Mouse (Mus musculus) kidney, postnatal 0 days (tissue): ENCODE data around the gene C1ql4. TPM values are rescaled to one million over a fixed set of nuclear protein-coding genes. Genes with fewer than 3 reads are reported as not detected.
A peak's percentile ranks its signal among the peaks of the same experiment; 100 is the strongest.
"Not testable (repeated sequence)": the region's sequence is repeated elsewhere in the genome, so short reads cannot be mapped to it uniquely, and the experiment has no call there.

Source experiments
- ATAC-seq: fragments of 200-750 bp; cut with Nextera tagmentation; replicated peaks from 2 replicates; pipeline ENCODE4 v1.8.0; 2017; ENCODE audit warnings: low read depth, moderate number of reproducible peaks, moderate TSS enrichment, moderate library complexity; ENCODE audit not compliant: low FRiP score
- DNase-seq: peaks from one replicate; pipeline ENCODE4 v3.0.0-alpha.2; 2016; ENCODE audit warnings: low spot score
- H3K27ac ChIP-seq: fragments of 300-500 bp; sonication (generic); 2 replicates; pipeline ENCODE4 v1.5.1; 2014; ENCODE audit warnings: mild to moderate bottlenecking
- H3K27me3 ChIP-seq: fragments of 300-500 bp; sonication (generic); 2 replicates; pipeline ENCODE4 v1.6.1; 2014; ENCODE audit warnings: low read length, mixed read lengths; ENCODE audit not compliant: insufficient read depth
- H3K36me3 ChIP-seq: fragments of 300-500 bp; sonication (generic); 2 replicates; pipeline ENCODE4 v1.6.1; 2014; ENCODE audit warnings: low read length, mixed read lengths; ENCODE audit not compliant: insufficient read depth
- H3K4me1 ChIP-seq: fragments of 300-500 bp; sonication (generic); replicated peaks from 2 replicates; pipeline ENCODE4 v1.6.1; 2014; ENCODE audit warnings: antibody characterized with exemption, low read length, mixed read lengths; ENCODE audit not compliant: insufficient read depth
- H3K4me2 ChIP-seq: fragments of 300-500 bp; sonication (generic); 2 replicates; pipeline ENCODE4 v1.6.1; 2014; ENCODE audit warnings: mild to moderate bottlenecking, low read length, moderate library complexity, mixed read lengths
- H3K4me3 ChIP-seq: fragments of 300-500 bp; sonication (generic); replicated peaks from 2 replicates; pipeline ENCODE4 v1.5.1; 2014; ENCODE audit warnings: low read depth, low read length
- H3K9ac ChIP-seq: fragments of 300-500 bp; sonication (generic); 2 replicates; pipeline ENCODE4 v1.6.1; 2014; ENCODE audit warnings: low read depth, low read length
- H3K9me3 ChIP-seq: fragments of 300-500 bp; sonication (generic); replicated peaks from 2 replicates; pipeline ENCODE4 v1.6.1; 2016; ENCODE audit warnings: low read length, inconsistent platforms, mixed read lengths
- CTCF ChIP-seq: IDR thresholded peaks from 2 replicates; pipeline ENCODE4 v1.5.1; 2016; ENCODE audit warnings: antibody characterized with exemption, low read depth, mild to moderate bottlenecking, moderate library complexity
- WGBS: fragments of 180-500 bp; shearing (Covaris S2); extraction: QIAGEN DNeasy Blood & Tissue Kit; methylation state at CpG from one replicate; pipeline ENCODE4 v1.1.7; 2014; 5-methylcytosine and 5-hydroxymethylcytosine counted together
- polyA plus RNA-seq: library from polyadenylated mRNA; unstranded; fragments of >200 nt; fragmentation: Nextera tagmentation; extraction: Ambion mirVana; gene quantifications from 2 replicates; pipeline ENCODE4 v1.2.1, GENCODE M21; 2015

The C1ql4 gene
- polyA plus RNA-seq, 1 experiment from 2014 or later, result 1.3 TPM

DNA sequence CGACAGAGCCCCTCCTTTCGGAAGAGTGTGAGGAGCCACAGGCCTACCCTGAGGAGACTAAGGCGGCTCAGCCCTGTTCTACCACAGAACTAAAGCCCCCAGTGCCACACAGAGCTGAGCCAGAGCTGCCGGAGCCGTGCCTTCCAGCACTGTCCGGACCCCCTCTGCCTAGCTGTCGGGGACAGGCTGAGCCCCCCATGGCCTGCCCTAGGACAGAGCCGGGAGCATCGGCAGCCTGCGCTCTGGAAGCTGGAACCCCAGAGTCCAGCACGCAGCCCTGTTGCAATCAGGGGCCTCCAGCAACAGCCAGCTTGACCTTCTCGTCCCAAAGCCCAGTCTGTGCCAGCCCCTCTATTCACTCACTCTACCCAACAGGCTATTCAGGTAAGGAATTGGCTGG is 5.3 kb downstream of the C1ql4 start:
- Histone ChIP-seq H3K27me3 (peaks cover 15% of the 10 kb centered on the region; the same call in 1 of the 2 replicates), H3K9ac (no peak overlapping the region), H3K4me1 (peaks cover 4% of the 10 kb centered on the region; the same call in 1 of the 2 replicates), H3K9me3 (no peaks in the 10 kb centered on the region), H3K4me2 (no peak overlapping the region), H3K27ac (no peak overlapping the region), H3K36me3 (peaks cover 12% of the 10 kb centered on the region; the same call in 1 of the 2 replicates), H3K4me3 (no peak overlapping the region)
- ATAC-seq (no peak), DNase-seq (no peak)
- no peak for TF ChIP-seq CTCF
- 95% methylated on average over 12 of the region's 12 CpGs for whole genome bisulfite sequencing

DNA sequence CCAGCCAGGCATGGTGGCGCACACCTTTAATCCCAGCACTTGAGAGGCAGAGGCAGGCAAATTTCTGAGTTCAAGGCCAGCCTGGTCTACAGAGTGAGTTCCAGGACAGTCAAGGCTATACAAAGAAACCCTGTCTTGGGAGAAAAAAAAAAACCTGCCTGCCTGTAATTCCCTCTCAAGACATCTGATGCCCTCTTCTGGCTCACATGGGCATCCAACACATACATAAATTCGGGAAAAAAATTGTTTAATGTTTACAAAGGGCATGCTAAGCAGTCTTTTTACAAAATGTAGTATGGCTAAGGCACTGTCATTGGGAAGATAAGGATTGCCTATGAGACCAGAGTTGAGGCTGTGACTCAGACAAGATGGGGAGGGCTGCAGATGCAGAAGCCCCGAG is 7.8 kb downstream of the C1ql4 start:
- 86% methylated on average over 3 of the region's 3 CpGs for WGBS

GRCm38 (mm10) chr15:99078181-99078910 is 9.3 kb downstream of the C1ql4 start:
- Histone ChIP-seq H3K4me2 (no peak overlapping the region), H3K27me3 (no peaks in the 10 kb centered on the region), H3K4me3 (no peak overlapping the region), H3K4me1 (peaks cover 13% of the 10 kb centered on the region; the same call in 1 of the 2 replicates), H3K9me3 (no peaks in the 10 kb centered on the region), H3K9ac (no peak overlapping the region), H3K27ac (no peak overlapping the region), H3K36me3 (peaks cover 12% of the 10 kb centered on the region; the same call in 1 of the 2 replicates)
- DNase-seq, result no peak
- no peak for ATAC-seq
- no peak for TF ChIP-seq CTCF
- 71% methylated on average over 15 of the region's 15 CpGs for WGBS

More for the DNA sequence above, 7.8 kb downstream of the C1ql4 start:
- no peaks in the 10 kb centered on the region for H3K27me3 ChIP-seq
- H3K36me3 ChIP-seq, result peaks cover 12% of the 10 kb centered on the region; the same call in 1 of the 2 replicates
- DNase-seq, result no peak
- peaks cover 11% of the 10 kb centered on the region; the same call in 1 of the 2 replicates for H3K4me1 ChIP-seq
- peak; percentile 40 for TF ChIP-seq CTCF
- no peak overlapping the region for H3K9ac ChIP-seq
- H3K4me3 ChIP-seq, result no peak overlapping the region
- H3K27ac ChIP-seq, result no peak overlapping the region
- no peaks in the 10 kb centered on the region for H3K9me3 ChIP-seq
- ATAC-seq, result no peak
- H3K4me2 ChIP-seq, result no peak overlapping the region

DNA sequence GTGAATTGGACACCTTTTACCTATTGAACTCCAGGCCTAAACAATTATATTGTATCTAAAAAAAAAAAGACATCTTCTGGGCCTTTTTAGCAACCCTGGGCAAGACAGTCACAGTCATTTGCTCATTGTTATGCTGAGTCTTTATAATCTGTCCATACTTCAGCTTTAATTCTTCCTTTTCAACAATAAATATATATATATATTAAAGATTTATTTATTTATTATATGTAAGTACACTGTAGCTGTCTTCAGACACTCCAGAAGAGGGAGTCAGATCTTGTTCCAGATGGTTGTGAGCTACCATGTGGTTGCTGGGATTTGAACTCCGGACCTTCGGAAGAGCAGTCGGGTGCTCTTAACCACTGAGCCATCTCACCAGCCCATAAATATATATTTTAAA is 11.6 kb downstream of the C1ql4 start:
- DNase-seq, H3K27me3 ChIP-seq, H3K36me3 ChIP-seq, H3K9me3 ChIP-seq, H3K4me3 ChIP-seq, H3K9ac ChIP-seq, H3K27ac ChIP-seq, ATAC-seq: not testable (repeated sequence)
- 97% methylated on average over 3 of the region's 3 CpGs for whole genome bisulfite sequencing
- Histone ChIP-seq H3K4me2 (peak overlapping the region; percentile 67), H3K4me1 (peaks cover 13% of the 10 kb centered on the region; the same call in 1 of the 2 replicates)

DNA sequence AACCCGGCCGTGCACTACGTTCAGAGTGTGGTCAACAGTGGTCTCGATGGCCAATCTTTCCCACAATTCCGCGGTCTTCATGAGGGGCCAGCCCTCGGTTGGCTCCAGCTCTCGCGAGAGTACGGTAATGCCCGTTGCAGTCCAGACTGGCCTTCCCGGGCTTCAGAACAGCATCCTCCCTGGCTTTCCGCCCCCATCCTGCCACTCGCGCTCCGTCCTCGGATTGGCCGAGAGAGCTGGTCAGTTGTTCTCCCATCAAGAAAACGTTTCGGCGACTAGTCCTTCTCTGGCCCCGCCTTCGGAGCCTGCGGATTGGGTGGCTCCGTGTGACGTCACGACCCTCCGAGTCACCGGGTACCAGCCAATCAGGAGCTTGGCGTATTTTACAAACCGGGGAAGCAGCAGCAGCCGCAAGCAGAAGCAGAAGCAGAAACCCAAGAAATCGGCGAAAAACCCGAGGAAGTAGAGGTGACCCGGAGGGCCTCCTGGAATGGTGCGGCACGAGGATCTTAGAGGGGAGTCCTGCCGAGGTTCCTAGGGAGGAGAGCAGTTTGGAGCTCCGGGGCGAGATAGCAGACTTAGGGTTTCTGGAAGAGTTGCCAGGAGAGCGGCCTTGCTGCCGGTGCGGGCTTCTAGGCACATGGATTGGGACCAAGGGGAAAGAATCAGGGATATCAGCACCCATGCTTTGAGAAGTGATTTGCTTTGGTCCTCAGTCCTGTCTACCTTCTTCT is 12.8 kb downstream of the C1ql4 start:
- under 1% methylated on average over 43 of the region's 44 CpGs for WGBS
- peak; percentile 97 for ATAC-seq

DNA sequence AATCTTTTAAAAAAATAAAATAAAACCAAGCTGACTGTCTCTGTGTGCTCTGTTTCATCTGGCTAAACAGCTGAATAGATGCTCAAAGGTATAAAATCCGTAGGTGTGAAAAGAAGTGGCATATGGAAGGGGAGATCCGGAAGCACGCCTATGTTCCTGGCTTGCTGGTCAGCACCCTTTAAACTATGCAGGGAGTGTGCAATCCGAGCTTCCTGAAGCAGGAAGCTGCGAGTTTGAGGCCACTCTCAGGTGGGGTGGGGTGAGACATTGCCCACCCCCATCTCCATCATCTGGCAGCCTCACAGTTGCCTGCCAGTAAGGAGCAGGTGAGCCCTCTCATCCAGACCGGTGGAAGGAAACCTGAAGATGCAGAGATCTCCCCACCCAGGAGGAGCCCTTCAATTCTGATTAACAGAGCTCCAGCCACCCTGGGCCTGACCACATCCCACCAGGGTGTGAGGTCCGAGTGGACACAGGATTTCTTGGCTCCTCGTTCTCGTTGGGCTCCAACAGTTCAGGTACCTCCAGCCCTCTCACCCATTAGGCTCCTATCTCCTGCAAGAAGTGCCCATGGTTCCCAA is 13.5 kb downstream of the C1ql4 start, which contains the start of gene Troap:
Gene Troap (plus strand): TSS at position 557 of the 581 bp plus-strand sequence.
- ATAC-seq, result peak; percentile 30
- peak within 1 kb of the TSS; percentile 67 for H3K4me2 ChIP-seq
- no peak for TF ChIP-seq CTCF

More for the DNA sequence above, 12.8 kb downstream of the C1ql4 start:
- Histone ChIP-seq H3K4me1 (peaks cover 13% of the 10 kb centered on the region; the same call in 1 of the 2 replicates), H3K4me2 (peak overlapping the region; percentile 67), H3K9me3 (no peaks in the 10 kb centered on the region), H3K4me3 (peak overlapping the region; percentile 46), H3K27me3 (no peaks in the 10 kb centered on the region), H3K27ac (peak overlapping the region; percentile 95), H3K9ac (peak overlapping the region; percentile 64), H3K36me3 (peaks cover 7% of the 10 kb centered on the region; the same call in 1 of the 2 replicates)
- DNase-seq, result peak; percentile 99
- TF ChIP-seq CTCF, result peak; percentile 13; the same call in 1 of the 2 replicates

More for the DNA sequence above, 13.5 kb downstream of the C1ql4 start, which contains the start of gene Troap:
- H3K9ac ChIP-seq, result peak within 1 kb of the TSS; percentile 64
- 15% methylated on average over 9 of the region's 9 CpGs for WGBS
- H3K36me3 ChIP-seq, result peaks cover 7% of the 10 kb centered on the region; the same call in 1 of the 2 replicates
- DNase-seq, result no peak
- H3K27ac ChIP-seq, result peak within 1 kb of the TSS; percentile 95
- H3K9me3 ChIP-seq, result no peaks in the 10 kb centered on the region
- H3K4me1 ChIP-seq, result peaks cover 13% of the 10 kb centered on the region; the same call in 1 of the 2 replicates
- no peaks in the 10 kb centered on the region for H3K27me3 ChIP-seq
- peak within 1 kb of the TSS; percentile 46 for H3K4me3 ChIP-seq
